Mouse (Mus musculus) midbrain, postnatal 0 days (tissue): Measurements from ENCODE around the gene Lrp2. TPM values are rescaled to one million over a fixed set of nuclear protein-coding genes. Genes with fewer than 3 reads are reported as not detected.

Experiments used
- ATAC-seq: fragments of 200-750 bp; cut with Nextera tagmentation; 2 replicates; pipeline ENCODE4 v1.8.0; 2017; ENCODE audit warnings: moderate number of reproducible peaks, mild to moderate bottlenecking, moderate TSS enrichment, moderate library complexity; ENCODE audit not compliant: low FRiP score
- DNase-seq: peaks from one replicate; pipeline ENCODE4 v3.0.0-alpha.2; 2015; ENCODE audit warnings: low spot score
- H3K27ac ChIP-seq: fragments of 300-500 bp; sonication (generic); 2 replicates; pipeline ENCODE4 v1.5.1; 2014; ENCODE audit warnings: low read depth, mild to moderate bottlenecking, low read length, mixed read lengths
- H3K27me3 ChIP-seq: fragments of 300-500 bp; sonication (generic); 2 replicates; pipeline ENCODE4 v1.6.1; 2014; ENCODE audit warnings: low read length, control low read depth, mixed read lengths; ENCODE audit not compliant: insufficient read depth
- H3K36me3 ChIP-seq: fragments of 300-500 bp; sonication (generic); 2 replicates; pipeline ENCODE4 v1.6.1; 2014; ENCODE audit warnings: low read length, control low read depth, mixed read lengths; ENCODE audit not compliant: insufficient read depth
- H3K4me1 ChIP-seq: fragments of 300-500 bp; sonication (generic); 2 replicates; pipeline ENCODE4 v1.6.1; 2014; ENCODE audit warnings: mild to moderate bottlenecking, control low read depth, antibody characterized with exemption, low read length, mixed read lengths; ENCODE audit not compliant: insufficient read depth
- H3K4me2 ChIP-seq: fragments of 300-500 bp; sonication (generic); 2 replicates; pipeline ENCODE4 v1.6.1; 2014; ENCODE audit warnings: low read depth, mild to moderate bottlenecking, low read length, mixed read lengths; ENCODE audit not compliant: poor library complexity, severe bottlenecking
- H3K4me3 ChIP-seq: fragments of 300-500 bp; sonication (generic); 2 replicates; pipeline ENCODE4 v1.5.1; 2014; ENCODE audit warnings: low read depth, mild to moderate bottlenecking, low read length, moderate library complexity
- H3K9ac ChIP-seq: fragments of 300-500 bp; sonication (generic); replicated peaks from 2 replicates; pipeline ENCODE4 v1.6.1; 2014; ENCODE audit warnings: mild to moderate bottlenecking, low read length, moderate library complexity, mixed read lengths; ENCODE audit not compliant: poor library complexity, severe bottlenecking
- H3K9me3 ChIP-seq: fragments of 300-500 bp; sonication (generic); 2 replicates; pipeline ENCODE4 v1.6.1; 2016; ENCODE audit warnings: low read length, control low read depth
- CTCF ChIP-seq: IDR thresholded peaks from 2 replicates; pipeline ENCODE4 v1.5.1; 2016; ENCODE audit warnings: antibody characterized with exemption, mild to moderate bottlenecking
- WGBS: fragments of 180-500 bp; shearing (Covaris S2); extraction: QIAGEN DNeasy Blood & Tissue Kit; methylation state at CpG from one replicate; pipeline ENCODE4 v1.1.7; 2014; 5-methylcytosine and 5-hydroxymethylcytosine counted together
- polyA plus RNA-seq: library from polyadenylated mRNA; unstranded; fragments of >200 nt; fragmentation: Nextera tagmentation; extraction: Ambion mirVana; gene quantifications from 2 replicates; pipeline ENCODE4 v1.2.1, GENCODE M21; 2015
- total RNA-seq: library from RNA; depleted of rRNA; stranded (reverse); fragments of >200 nt; gene quantifications from 2 replicates; pipeline ENCODE4 v1.2.3, GENCODE M21; 2014; rRNA removed

Lrp2 gene
- total and polyA plus RNA-seq, 2 experiments from 2014 or later, result 0.22 to 2.3 TPM

DNA sequence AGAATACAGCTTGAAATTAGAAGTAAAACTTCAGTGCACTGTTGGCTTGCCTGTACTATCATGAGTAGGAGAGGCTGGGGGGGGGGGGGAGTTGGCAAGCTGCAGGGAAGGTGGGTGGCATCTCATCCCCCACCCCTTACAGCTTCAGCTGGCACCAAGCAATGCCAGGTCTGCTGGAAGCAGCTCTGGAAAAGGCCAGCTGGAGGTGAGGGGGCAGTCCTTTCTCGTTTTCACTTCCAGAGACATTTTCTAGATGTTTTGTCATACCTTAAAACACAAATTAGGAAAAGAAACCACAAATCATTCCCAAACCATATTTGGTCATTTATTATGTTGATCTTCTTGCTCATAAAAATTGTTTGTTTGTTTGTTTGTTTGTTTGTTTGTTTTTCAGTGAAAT, 206.1 kb downstream of the Lrp2 start:
- Histone ChIP-seq H3K27me3 (no peaks in the 10 kb centered on the region), H3K36me3 (no peaks in the 10 kb centered on the region), H3K9me3 (no peaks in the 10 kb centered on the region), H3K9ac (no peak overlapping the region), H3K4me2 (no peak overlapping the region), H3K27ac (no peak overlapping the region), H3K4me3 (no peak overlapping the region), H3K4me1 (no peaks in the 10 kb centered on the region)
- ATAC-seq (no peak), DNase-seq (no peak)
- TF ChIP-seq CTCF, result no peak
- WGBS, result 65% methylated on average over 1 of the region's 1 CpGs

DNA sequence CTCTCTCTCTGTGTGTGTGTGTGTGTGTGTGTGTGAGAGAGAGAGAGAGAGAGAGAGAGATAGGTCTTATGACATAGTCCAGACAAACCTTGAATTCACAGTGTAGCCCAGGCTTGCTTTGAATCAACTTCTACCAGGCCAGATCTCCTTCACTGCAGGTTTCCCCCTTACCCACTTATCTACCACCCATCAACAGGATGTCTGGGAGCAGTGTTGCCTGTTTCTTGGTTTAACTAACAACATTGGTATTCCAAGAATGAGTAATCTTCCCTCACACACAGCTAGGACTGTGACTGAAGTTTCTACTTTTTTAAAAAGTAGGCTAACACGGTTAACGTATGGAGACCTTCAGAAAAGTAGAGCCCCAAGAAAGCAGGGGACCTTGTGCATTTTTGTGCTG, 209.1 kb downstream of the Lrp2 start:
- no peak for DNase-seq

More for the DNA sequence above, 209.1 kb downstream of the Lrp2 start:
- H3K4me3 ChIP-seq, result no peak overlapping the region
- WGBS, result 86% methylated on average over 2 of the region's 2 CpGs
- no peak for ATAC-seq
- no peaks in the 10 kb centered on the region for H3K4me1 ChIP-seq
- H3K27me3 ChIP-seq, result no peaks in the 10 kb centered on the region
- no peaks in the 10 kb centered on the region for H3K9me3 ChIP-seq
- H3K36me3 ChIP-seq, result no peaks in the 10 kb centered on the region
- H3K4me2 ChIP-seq, result no peak overlapping the region
- no peak overlapping the region for H3K27ac ChIP-seq
- no peak for TF ChIP-seq CTCF
- H3K9ac ChIP-seq, result no peak overlapping the region

Other genes starting within 250 kb of the Lrp2 start
- 0.05 TPM in 1 of 2 replicates, not detected in the other for gene Abcb11, start 243.4 kb downstream of the Lrp2 start, total RNA-seq
- gene Abcb11, start 243.4 kb downstream of the Lrp2 start, polyA plus RNA-seq, result not detected in 2 replicates
- not detected in 2 replicates for gene Dhrs9, start 205.6 kb downstream of the Lrp2 start, total RNA-seq
- gene Dhrs9, start 205.6 kb downstream of the Lrp2 start, polyA plus RNA-seq, result not detected in 2 replicates
- 17.2 and 25.3 TPM in 2 replicates for gene Bbs5, start 61.1 kb upstream of the Lrp2 start, total RNA-seq
- gene Bbs5, start 61.1 kb upstream of the Lrp2 start, polyA plus RNA-seq, result 27.3 and 28.4 TPM in 2 replicates
- not detected in 2 replicates for gene Klhl41, start 84.1 kb upstream of the Lrp2 start, total RNA-seq
- gene Klhl41, start 84.1 kb upstream of the Lrp2 start, polyA plus RNA-seq, result 0.11 TPM in 1 of 2 replicates, not detected in the other
- gene Fastkd1, start 127.5 kb upstream of the Lrp2 start, total RNA-seq, result 22.6 and 25.0 TPM in 2 replicates
- 12.6 and 13.8 TPM in 2 replicates for gene Fastkd1, start 127.5 kb upstream of the Lrp2 start, polyA plus RNA-seq
- 13.6 and 20.7 TPM in 2 replicates for gene Ppig, start 136.5 kb upstream of the Lrp2 start, total RNA-seq
- 119 and 140 TPM in 2 replicates for gene Ppig, start 136.5 kb upstream of the Lrp2 start, polyA plus RNA-seq
- gene Ccdc173, start 203.5 kb upstream of the Lrp2 start, total RNA-seq, result 0.99 and 1.1 TPM in 2 replicates
- 1.4 and 2.0 TPM in 2 replicates for gene Ccdc173, start 203.5 kb upstream of the Lrp2 start, polyA plus RNA-seq
- 29.7 and 31.8 TPM in 2 replicates for gene Phospho2, start 203.6 kb upstream of the Lrp2 start, total RNA-seq
- gene Phospho2, start 203.6 kb upstream of the Lrp2 start, polyA plus RNA-seq, result 31.6 and 33.4 TPM in 2 replicates
- 147 and 164 TPM in 2 replicates for gene Klhl23, start 235.9 kb upstream of the Lrp2 start, total RNA-seq
- 84.1 and 99.2 TPM in 2 replicates for gene Klhl23, start 235.9 kb upstream of the Lrp2 start, polyA plus RNA-seq